Mouse (Mus musculus): ENCODE measurements around the gene Daglb. TPM values are rescaled to one million over a fixed set of nuclear protein-coding genes. Genes with fewer than 3 reads are reported as not detected.

Gene Daglb
- polyA plus RNA-seq, 1 experiment from 2014 or later, result 17.5 TPM

GRCm38 (mm10) chr5:143467931-143468330, 3.5 kb downstream of the Daglb start:
- Histone ChIP-seq H3K4me1 (replicated peaks) (peaks cover 23% of the 10 kb centered on the region), H3K27me3 (no peaks in the 10 kb centered on the region), H3K36me3 (peaks cover 56% of the 10 kb centered on the region), H3K4me3 (replicated peaks) (no peak overlapping the region), H3K27ac (no peak overlapping the region), H3K9ac (replicated peaks) (no peak overlapping the region), H3K9me3 (no peaks in the 10 kb centered on the region), H3K4me2 (replicated peaks) (no peak overlapping the region)
- no peak for ATAC-seq
- WGBS, result 92% methylated on average over 6 of the region's 6 CpGs

- H3K27me3 ChIP-seq, result no peaks in the 10 kb centered on the region
- no peaks in the 10 kb centered on the region for H3K9me3 ChIP-seq
- H3K4me1 ChIP-seq (replicated peaks), result peaks cover 18% of the 10 kb centered on the region
- H3K27ac ChIP-seq, result no peak overlapping the region
- H3K36me3 ChIP-seq, result peaks cover 73% of the 10 kb centered on the region
- no peak overlapping the region for H3K4me2 ChIP-seq (replicated peaks)
- H3K4me3 ChIP-seq (replicated peaks), result no peak overlapping the region
- H3K9ac ChIP-seq (replicated peaks), result no peak overlapping the region
- 93% methylated on average over 8 of the region's 8 CpGs for WGBS
- no peak for ATAC-seq
Measured at GRCm38 (mm10) chr5:143469628-143470027, 5.2 kb downstream of the Daglb start.

GRCm38 (mm10) chr5:143470421-143471164, 6.2 kb downstream of the Daglb start:
- H3K9ac ChIP-seq (replicated peaks), result no peak overlapping the region
- ATAC-seq, result no peak
- H3K27ac ChIP-seq, result no peak overlapping the region
- peaks cover 82% of the 10 kb centered on the region for H3K36me3 ChIP-seq
- H3K4me2 ChIP-seq (replicated peaks), result no peak overlapping the region
- no peak overlapping the region for H3K4me3 ChIP-seq (replicated peaks)
- H3K27me3 ChIP-seq, result no peaks in the 10 kb centered on the region
- H3K4me1 ChIP-seq (replicated peaks), result peaks cover 11% of the 10 kb centered on the region
- no peaks in the 10 kb centered on the region for H3K9me3 ChIP-seq
- WGBS, result 92% methylated on average over 15 of the region's 15 CpGs

GRCm38 (mm10) chr5:143471165-143471546, 6.8 kb downstream of the Daglb start:
- Histone ChIP-seq H3K4me3 (replicated peaks) (no peak overlapping the region), H3K36me3 (peaks cover 88% of the 10 kb centered on the region), H3K27me3 (no peaks in the 10 kb centered on the region), H3K4me2 (replicated peaks) (no peak overlapping the region), H3K9ac (replicated peaks) (no peak overlapping the region), H3K27ac (no peak overlapping the region), H3K9me3 (no peaks in the 10 kb centered on the region), H3K4me1 (replicated peaks) (peaks cover 5% of the 10 kb centered on the region; the same call in 1 of the 2 replicates)
- 92% methylated on average over 3 of the region's 3 CpGs for WGBS
- ATAC-seq, result no peak

GRCm38 (mm10) chr5:143471953-143472618, 7.7 kb downstream of the Daglb start:
- Histone ChIP-seq H3K9ac (replicated peaks) (no peak overlapping the region), H3K27me3 (no peaks in the 10 kb centered on the region), H3K9me3 (no peaks in the 10 kb centered on the region), H3K4me3 (replicated peaks) (no peak overlapping the region), H3K4me1 (replicated peaks) (no peaks in the 10 kb centered on the region), H3K27ac (no peak overlapping the region), H3K36me3 (peaks cover 95% of the 10 kb centered on the region), H3K4me2 (replicated peaks) (no peak overlapping the region)
- WGBS, result 90% methylated on average over 9 of the region's 9 CpGs
- no peak for ATAC-seq

- Histone ChIP-seq H3K4me2 (replicated peaks) (no peak overlapping the region), H3K27me3 (no peaks in the 10 kb centered on the region), H3K4me1 (replicated peaks) (no peaks in the 10 kb centered on the region), H3K9ac (replicated peaks) (no peak overlapping the region), H3K27ac (no peak overlapping the region), H3K9me3 (no peaks in the 10 kb centered on the region), H3K36me3 (peaks cover 92% of the 10 kb centered on the region), H3K4me3 (replicated peaks) (no peak overlapping the region)
- ATAC-seq, result no peak
- WGBS, result 96% methylated on average over 20 of the region's 20 CpGs
Measured at GRCm38 (mm10) chr5:143475153-143475844, 10.9 kb downstream of the Daglb start.

- Histone ChIP-seq H3K36me3 (peaks cover 91% of the 10 kb centered on the region), H3K9me3 (no peaks in the 10 kb centered on the region), H3K27ac (no peak overlapping the region), H3K4me3 (replicated peaks) (no peak overlapping the region), H3K27me3 (no peaks in the 10 kb centered on the region), H3K4me2 (replicated peaks) (no peak overlapping the region), H3K9ac (replicated peaks) (no peak overlapping the region), H3K4me1 (replicated peaks) (no peaks in the 10 kb centered on the region)
- 97% methylated on average over 6 of the region's 6 CpGs for WGBS
- ATAC-seq, result no peak
Measured at GRCm38 (mm10) chr5:143476013-143476412, 11.6 kb downstream of the Daglb start.

GRCm38 (mm10) chr5:143477901-143478300, 13.5 kb downstream of the Daglb start:
- H3K4me1 ChIP-seq (replicated peaks), result no peaks in the 10 kb centered on the region
- H3K36me3 ChIP-seq, result peaks cover 91% of the 10 kb centered on the region
- H3K27me3 ChIP-seq, result no peaks in the 10 kb centered on the region
- no peaks in the 10 kb centered on the region for H3K9me3 ChIP-seq
- WGBS, result 96% methylated on average over 3 of the region's 3 CpGs
- ATAC-seq, result no peak
- H3K4me2 ChIP-seq (replicated peaks), result no peak overlapping the region
- no peak overlapping the region for H3K9ac ChIP-seq (replicated peaks)
- no peak overlapping the region for H3K27ac ChIP-seq
- no peak overlapping the region for H3K4me3 ChIP-seq (replicated peaks)

GRCm38 (mm10) chr5:143484955-143485354, 20.6 kb downstream of the Daglb start:
- no peak overlapping the region for H3K27ac ChIP-seq
- no peak overlapping the region for H3K4me2 ChIP-seq (replicated peaks)
- no peaks in the 10 kb centered on the region for H3K9me3 ChIP-seq
- no peak overlapping the region for H3K4me3 ChIP-seq (replicated peaks)
- ATAC-seq, result no peak
- peaks cover 91% of the 10 kb centered on the region for H3K36me3 ChIP-seq
- no peak overlapping the region for H3K9ac ChIP-seq (replicated peaks)
- H3K4me1 ChIP-seq (replicated peaks), result no peaks in the 10 kb centered on the region
- WGBS, result 88% methylated on average over 5 of the region's 5 CpGs
- H3K27me3 ChIP-seq, result no peaks in the 10 kb centered on the region

GRCm38 (mm10) chr5:143487193-143487592, 22.8 kb downstream of the Daglb start:
- Histone ChIP-seq H3K4me2 (replicated peaks) (no peak overlapping the region), H3K36me3 (peaks cover 95% of the 10 kb centered on the region), H3K27ac (no peak overlapping the region), H3K4me1 (replicated peaks) (no peaks in the 10 kb centered on the region), H3K9me3 (no peaks in the 10 kb centered on the region), H3K4me3 (replicated peaks) (no peak overlapping the region), H3K9ac (replicated peaks) (no peak overlapping the region), H3K27me3 (no peaks in the 10 kb centered on the region)
- ATAC-seq, result no peak
- 95% methylated on average over 10 of the region's 10 CpGs for WGBS

GRCm38 (mm10) chr5:143487998-143488397, 23.6 kb downstream of the Daglb start:
- Histone ChIP-seq H3K27ac (no peak overlapping the region), H3K27me3 (no peaks in the 10 kb centered on the region), H3K4me3 (replicated peaks) (no peak overlapping the region), H3K36me3 (peaks cover 95% of the 10 kb centered on the region), H3K4me1 (replicated peaks) (no peaks in the 10 kb centered on the region), H3K4me2 (replicated peaks) (no peak overlapping the region), H3K9me3 (no peaks in the 10 kb centered on the region), H3K9ac (replicated peaks) (no peak overlapping the region)
- ATAC-seq, result no peak
- 84% methylated on average over 5 of the region's 5 CpGs for WGBS

- no peak for ATAC-seq
- WGBS, result 90% methylated on average over 14 of the region's 14 CpGs
- H3K4me3 ChIP-seq (replicated peaks), result no peak overlapping the region
- H3K4me2 ChIP-seq (replicated peaks), result no peak overlapping the region
- H3K4me1 ChIP-seq (replicated peaks), result no peaks in the 10 kb centered on the region
- peaks cover 95% of the 10 kb centered on the region for H3K36me3 ChIP-seq
- H3K27me3 ChIP-seq, result no peaks in the 10 kb centered on the region
- H3K9me3 ChIP-seq, result no peaks in the 10 kb centered on the region
- H3K9ac ChIP-seq (replicated peaks), result no peak overlapping the region
- H3K27ac ChIP-seq, result no peak overlapping the region
Measured at GRCm38 (mm10) chr5:143489749-143490342, 25.5 kb downstream of the Daglb start.
